Mouse (Mus musculus) MEL (cell line): ENCODE results near the gene Tmeff2. TPM values are rescaled to one million over a fixed set of nuclear protein-coding genes. Genes with fewer than 3 reads are reported as not detected.

ENCODE experiments used
- DNase-seq: peaks from one replicate; pipeline ENCODE4 v3.0.0; 2011; ENCODE audit warnings: low read depth, low spot score
- H3K27ac ChIP-seq: 2 replicates; pipeline ENCODE4 v1.5.1; 2012; ENCODE audit warnings: low read depth, mild to moderate bottlenecking, control low read depth, low read length, moderate library complexity; ENCODE audit not compliant: control insufficient read depth
- H3K27me3 ChIP-seq, 2 experiments: fragments of 150-350 bp in 1 of 2; sonication (generic) in 1 of 2; 2 replicates each; pipeline ENCODE4 v1.6.1; 2012; ENCODE audit warnings: low read length in 2 of 2, mild to moderate bottlenecking in 2 of 2, improper control_type of control experiment in 1 of 2, moderate library complexity in 1 of 2; ENCODE audit not compliant: insufficient read depth in 2 of 2, control insufficient read depth in 1 of 2
- H3K36me3 ChIP-seq, 2 experiments: 2 replicates each; pipeline ENCODE4 v1.6.1; 2012 to 2014; ENCODE audit warnings: low read length in 2 of 2, improper control_type of control experiment in 1 of 2, inconsistent platforms in 1 of 2, mild to moderate bottlenecking in 1 of 2; ENCODE audit not compliant: insufficient read depth in 2 of 2, control insufficient read depth in 1 of 2
- H3K4me1 ChIP-seq, 2 experiments: fragments of 150-350 bp in 1 of 2; sonication (generic) in 1 of 2; 2 replicates each; pipeline ENCODE4 v1.6.1; 2012; ENCODE audit warnings: low read length in 2 of 2, improper control_type of control experiment in 1 of 2, mild to moderate bottlenecking in 1 of 2; ENCODE audit not compliant: insufficient read depth in 2 of 2, control insufficient read depth in 1 of 2
- H3K4me3 ChIP-seq, 2 experiments: fragments of 150-350 bp in 1 of 2; sonication (generic) in 1 of 2; 2 replicates each; pipeline ENCODE4 v1.5.1; 2012; ENCODE audit warnings: low read depth in 2 of 2, low read length in 2 of 2, mild to moderate bottlenecking in 2 of 2, moderate library complexity in 2 of 2, control low read depth in 1 of 2, improper control_type of control experiment in 1 of 2; ENCODE audit not compliant: control insufficient read depth in 1 of 2, insufficient read depth in 1 of 2
- H3K79me2 ChIP-seq: 2 replicates; pipeline ENCODE4 v1.6.1; 2012; ENCODE audit warnings: mild to moderate bottlenecking, low read length, moderate library complexity; ENCODE audit not compliant: control insufficient read depth, poor library complexity, insufficient read depth
- H3K9ac ChIP-seq: 2 replicates; pipeline ENCODE4 v1.6.1; 2012; ENCODE audit warnings: low read depth, mild to moderate bottlenecking, control low read depth, low read length, moderate library complexity; ENCODE audit not compliant: control insufficient read depth, poor library complexity, severe bottlenecking
- H3K9me3 ChIP-seq: fragments of 150-350 bp; sonication (generic); replicated peaks from 2 replicates; pipeline ENCODE4 v1.6.1; 2012; ENCODE audit warnings: mild to moderate bottlenecking, low read length, improper control_type of control experiment, moderate library complexity; ENCODE audit not compliant: insufficient read depth
- BHLHE40 ChIP-seq: IDR thresholded peaks from 2 replicates; pipeline ENCODE4 v1.6.1; 2012; ENCODE audit warnings: low read depth, mild to moderate bottlenecking, inconsistent platforms, low read length, improper control_type of control experiment, borderline replicate concordance
- CHD1 ChIP-seq: IDR thresholded peaks from 2 replicates; pipeline ENCODE4 v1.6.1; 2012; ENCODE audit warnings: low read depth, mild to moderate bottlenecking, inconsistent platforms, low read length, improper control_type of control experiment
- E2F4 ChIP-seq: IDR thresholded peaks from 2 replicates; pipeline ENCODE4 v1.6.1; 2011; ENCODE audit warnings: low read depth, low read length, improper control_type of control experiment, borderline replicate concordance
- EP300 ChIP-seq, 2 experiments: IDR thresholded peaks; 2 replicates each; pipeline ENCODE4 v1.6.1; 2011; ENCODE audit warnings: improper control_type of control experiment in 2 of 2, low read length in 2 of 2, low read depth in 1 of 2, mild to moderate bottlenecking in 1 of 2
- ETS1 ChIP-seq: IDR thresholded peaks from 2 replicates; pipeline ENCODE4 v1.6.1; 2012; ENCODE audit warnings: low read depth, mild to moderate bottlenecking, inconsistent platforms, low read length, improper control_type of control experiment, moderate library complexity
- HCFC1 ChIP-seq: IDR thresholded peaks from 2 replicates; pipeline ENCODE4 v1.6.1; 2012; ENCODE audit warnings: low read depth, mild to moderate bottlenecking, inconsistent platforms, low read length, improper control_type of control experiment, moderate library complexity
- JUND ChIP-seq: IDR thresholded peaks from 2 replicates; pipeline ENCODE4 v1.6.1; 2011; ENCODE audit warnings: low read depth, mild to moderate bottlenecking, improper control_type of control experiment, low read length
- KAT2A ChIP-seq: conservative IDR thresholded peaks from 2 replicates; pipeline ENCODE4 v1.6.1; 2012; ENCODE audit warnings: low read depth, low read length, improper control_type of control experiment, inconsistent platforms
- MAX ChIP-seq: IDR thresholded peaks from 2 replicates; pipeline ENCODE4 v1.6.1; 2011; ENCODE audit warnings: low read length, improper control_type of control experiment
- MEF2A ChIP-seq: IDR thresholded peaks from 2 replicates; pipeline ENCODE4 v1.6.1; 2014; ENCODE audit warnings: low read depth, mild to moderate bottlenecking, inconsistent platforms, low read length, improper control_type of control experiment; ENCODE audit not compliant: poor library complexity, insufficient replicate concordance, severe bottlenecking; ENCODE audit errors: extremely low read depth
- NRF1 ChIP-seq: IDR thresholded peaks from 2 replicates; pipeline ENCODE4 v1.6.1; 2014; ENCODE audit warnings: low read depth, mild to moderate bottlenecking, inconsistent platforms, low read length, improper control_type of control experiment, moderate library complexity; ENCODE audit not compliant: poor library complexity, insufficient read depth, severe bottlenecking
- POLR2AphosphoS5 ChIP-seq: IDR thresholded peaks from 2 replicates; pipeline ENCODE4 v1.6.1; 2012; ENCODE audit warnings: low read depth, borderline replicate concordance, mild to moderate bottlenecking, inconsistent platforms, low read length, moderate library complexity, mixed read lengths
- SIN3A ChIP-seq: IDR thresholded peaks from 2 replicates; pipeline ENCODE4 v1.6.1; 2012; ENCODE audit warnings: low read length, improper control_type of control experiment, inconsistent platforms
- SMC3 ChIP-seq: IDR thresholded peaks from 2 replicates; pipeline ENCODE4 v1.6.1; 2011; ENCODE audit warnings: low read depth, low read length, improper control_type of control experiment
- TAL1 ChIP-seq: IDR thresholded peaks from 2 replicates; pipeline ENCODE4 v1.6.1; 2012; ENCODE audit warnings: mild to moderate bottlenecking, inconsistent platforms, low read length, moderate library complexity, mixed read lengths
- TBP ChIP-seq: IDR thresholded peaks from 2 replicates; pipeline ENCODE4 v1.8.0; 2011; ENCODE audit warnings: low read depth, low read length, improper control_type of control experiment
- TCF12 ChIP-seq: IDR thresholded peaks from 2 replicates; pipeline ENCODE4 v1.6.1; 2014; ENCODE audit warnings: low read depth, mild to moderate bottlenecking, inconsistent platforms, low read length, improper control_type of control experiment, moderate library complexity
- UBTF ChIP-seq: IDR thresholded peaks from 2 replicates; pipeline ENCODE4 v1.6.1; 2012; ENCODE audit warnings: low read depth, mild to moderate bottlenecking, inconsistent platforms, low read length, improper control_type of control experiment, moderate library complexity, borderline replicate concordance; ENCODE audit not compliant: insufficient read depth
- USF2 ChIP-seq, 2 experiments: IDR thresholded peaks; 2 replicates each; pipeline ENCODE4 v1.6.1; 2011 to 2012; ENCODE audit warnings: improper control_type of control experiment in 2 of 2, low read length in 2 of 2, borderline replicate concordance in 1 of 2, inconsistent platforms in 1 of 2, low read depth in 1 of 2, mild to moderate bottlenecking in 1 of 2; ENCODE audit not compliant: insufficient read depth in 1 of 2
- ZNF384 ChIP-seq: IDR thresholded peaks from 2 replicates; pipeline ENCODE4 v1.6.1; 2012; ENCODE audit warnings: low read depth, mild to moderate bottlenecking, inconsistent platforms, low read length, improper control_type of control experiment
- polyA plus RNA-seq, 2 experiments: library from polyadenylated mRNA; stranded (reverse) in 1 of 2; unstranded in 1 of 2; fragments of >175 nt in 1 of 2; fragments of >200 nt in 1 of 2; gene quantifications; 2 replicates each; pipeline versions ENCODE4 v1.2.1 to v1.2.4; 2012; ENCODE audit warnings: low replicate concordance in 2 of 2, low read depth in 1 of 2; ENCODE audit not compliant: insufficient read length in 2 of 2, insufficient read depth in 1 of 2, missing spikeins in 1 of 2
- total RNA-seq: library from RNA; depleted of rRNA; stranded (reverse); fragments of 300-350 nt; gene quantifications from 2 replicates; pipeline ENCODE4 v1.2.3, GENCODE M21; 2012

The Tmeff2 gene
- total and polyA plus RNA-seq, 3 experiments, result not detected

- no peaks in the 10 kb centered on the region for H3K27me3 ChIP-seq
- no peak overlapping the region for H3K4me3 ChIP-seq
- H3K4me1 ChIP-seq, result no peaks in the 10 kb centered on the region
- no peak for TF ChIP-seq NRF1
- no peak for DNase-seq
- no peaks in the 10 kb centered on the region for H3K36me3 ChIP-seq
- H3K9ac ChIP-seq, result no peak overlapping the region
- no peaks in the 10 kb centered on the region for H3K79me2 ChIP-seq
- H3K9me3 ChIP-seq, result no peaks in the 10 kb centered on the region
- no peak overlapping the region for H3K27ac ChIP-seq
Observed at GRCm38 (mm10) chr1:51148481-51149137, 248.2 kb downstream of the Tmeff2 start.

GRCm38 (mm10) chr1:51149488-51149887 lies 249.0 kb downstream of the Tmeff2 start:
- H3K79me2 ChIP-seq, result no peaks in the 10 kb centered on the region
- no peak for DNase-seq

GRCm38 (mm10) chr1:51149890-51150289 lies 249.4 kb downstream of the Tmeff2 start:
- Histone ChIP-seq H3K79me2 (no peaks in the 10 kb centered on the region), H3K9me3 (no peaks in the 10 kb centered on the region), H3K9ac (no peak overlapping the region), H3K27me3 (no peaks in the 10 kb centered on the region), H3K4me3 (no peak overlapping the region), H3K4me1 (no peaks in the 10 kb centered on the region), H3K36me3 (no peaks in the 10 kb centered on the region), H3K27ac (no peak overlapping the region)
- no peak for DNase-seq
- TF ChIP-seq ZNF384 (no peak), CHD1 (no peak), UBTF (no peak), HCFC1 (no peak), JUND (no peak), E2F4 (no peak), SIN3A (no peak), ETS1 (no peak), BHLHE40 (no peak), USF2 (IDR thresholded peaks at IDR 0.05; ENCODE audit: borderline replicate concordance in 1 of 2, insufficient read depth in 1 of 2, low read depth in 1 of 2, low read length in 2 of 2) (no peak), SMC3 (no peak), EP300 (IDR thresholded peaks at IDR 0.05; ENCODE audit: low read depth in 1 of 2, low read length in 2 of 2) (no peak), TCF12 (no peak), POLR2AphosphoS5 (no peak), TAL1 (no peak), MEF2A (no peak), MAX (no peak), KAT2A (no peak)

More at GRCm38 (mm10) chr1:51149488-51149887, 249.0 kb downstream of the Tmeff2 start:
- H3K27ac ChIP-seq, result no peak overlapping the region
- no peak overlapping the region for H3K4me3 ChIP-seq
- no peaks in the 10 kb centered on the region for H3K4me1 ChIP-seq
- TF ChIP-seq TBP (no peak), TAL1 (no peak)
- TF ChIP-seq, all 39 proteins: peak for 0
- no peaks in the 10 kb centered on the region for H3K36me3 ChIP-seq
- no peaks in the 10 kb centered on the region for H3K9me3 ChIP-seq
- H3K27me3 ChIP-seq, result no peaks in the 10 kb centered on the region
- H3K9ac ChIP-seq, result no peak overlapping the region
